Mouse (Mus musculus) brain, adult 2 months (tissue): ENCODE data around the gene Abcb9.

Experiments used
- DNase-seq: peaks from one replicate; pipeline ENCODE4 v3.0.0; 2011; ENCODE audit warnings: low read depth, low spot score

The Abcb9 gene

DNA sequence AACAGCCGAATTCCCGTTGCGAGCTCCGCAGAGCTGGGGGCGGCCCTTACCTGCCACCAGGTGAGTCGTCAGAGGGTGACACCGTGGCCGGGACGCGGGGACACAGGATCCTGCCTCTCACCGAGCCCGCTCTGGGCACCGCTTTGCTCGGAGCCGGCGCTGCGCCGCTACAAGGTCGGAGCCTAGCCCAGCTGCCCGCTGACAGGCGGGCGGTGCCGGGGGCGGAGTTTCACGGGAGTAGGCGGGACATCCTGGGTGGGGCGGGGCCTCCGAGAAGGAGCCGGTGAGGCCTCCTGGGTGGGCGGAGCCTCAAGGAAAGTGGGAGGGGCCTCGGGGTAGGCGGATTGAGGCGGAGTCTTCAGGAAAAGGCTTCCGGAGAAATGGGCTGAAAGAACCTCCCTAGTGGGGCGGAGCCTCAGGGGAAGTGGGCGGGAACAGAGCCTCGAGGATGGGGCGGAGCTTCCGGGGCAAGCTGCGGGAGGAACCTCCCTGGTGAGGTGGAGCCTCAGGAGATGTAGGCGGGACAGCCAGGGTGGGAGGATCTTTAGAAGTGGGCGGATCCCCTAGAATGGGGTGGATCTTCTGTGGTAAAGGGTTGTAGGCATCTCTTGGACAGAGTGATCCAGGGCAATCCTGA lies at the start of gene Abcb9:
Gene Abcb9 (minus strand): TSS at position 203 of the 637 bp plus-strand sequence.
- peak; percentile 98 for DNase-seq

DNA sequence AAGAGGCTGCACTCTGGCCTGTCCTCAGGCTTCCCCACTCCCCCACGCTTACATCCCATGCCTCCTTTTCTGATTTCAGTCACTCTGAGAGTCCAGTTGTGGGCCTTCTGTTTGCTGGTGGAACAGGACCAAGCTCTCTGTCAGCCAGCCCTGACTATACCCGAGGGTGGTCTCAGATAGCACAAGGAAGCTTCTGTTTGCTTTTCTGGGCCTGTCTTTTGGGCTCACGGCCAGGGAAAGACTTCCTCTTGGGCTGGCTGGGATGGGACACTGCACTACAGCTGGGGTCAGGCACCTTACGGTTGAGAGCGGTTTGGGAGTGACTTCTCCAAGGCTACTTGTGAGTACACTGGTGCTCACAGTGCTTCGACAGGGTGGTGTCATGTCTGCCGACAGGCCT lies 42.5 kb upstream of the Abcb9 start:
- DNase-seq, result no peak

DNA sequence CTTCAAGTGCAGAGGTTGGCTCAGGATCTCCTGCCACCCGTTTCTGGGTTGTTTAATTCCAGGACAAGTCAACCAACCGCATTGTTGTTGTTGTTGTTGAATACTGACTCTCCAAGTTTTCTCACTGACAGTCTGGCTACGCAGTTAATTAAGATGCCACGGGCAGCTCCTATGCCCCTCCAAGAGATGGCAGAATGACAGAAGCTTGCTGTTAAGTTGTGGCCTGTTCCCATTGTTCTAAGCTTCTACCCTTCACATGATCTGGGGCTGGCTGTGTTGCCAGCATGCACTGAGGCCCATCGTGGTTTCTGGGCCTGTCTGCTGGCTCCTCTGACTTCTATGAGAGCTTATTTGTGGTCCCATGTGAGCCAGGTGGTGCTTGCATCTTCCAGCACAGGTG lies 38.7 kb upstream of the Abcb9 start:
- no peak for DNase-seq

DNA sequence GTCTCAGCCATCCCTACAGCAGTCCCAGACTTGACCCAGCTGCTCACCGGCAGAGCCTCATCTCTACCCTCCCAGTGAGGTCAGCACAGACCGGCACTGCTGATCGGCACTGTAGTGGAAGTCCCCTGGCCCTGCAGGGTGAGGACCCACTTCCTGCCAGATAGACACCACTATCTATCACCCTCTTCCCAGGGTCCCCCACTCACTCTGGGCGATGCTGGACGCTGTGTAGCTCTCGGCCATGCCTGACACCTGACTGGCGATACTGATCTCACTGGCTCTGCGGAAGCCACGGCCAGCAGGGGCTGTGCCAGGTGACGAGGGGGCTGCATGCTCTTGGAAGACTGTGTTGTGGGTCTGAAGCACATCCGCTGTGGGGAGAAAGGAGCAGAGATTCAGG lies 29.5 kb upstream of the Abcb9 start:
- no peak for DNase-seq

DNA sequence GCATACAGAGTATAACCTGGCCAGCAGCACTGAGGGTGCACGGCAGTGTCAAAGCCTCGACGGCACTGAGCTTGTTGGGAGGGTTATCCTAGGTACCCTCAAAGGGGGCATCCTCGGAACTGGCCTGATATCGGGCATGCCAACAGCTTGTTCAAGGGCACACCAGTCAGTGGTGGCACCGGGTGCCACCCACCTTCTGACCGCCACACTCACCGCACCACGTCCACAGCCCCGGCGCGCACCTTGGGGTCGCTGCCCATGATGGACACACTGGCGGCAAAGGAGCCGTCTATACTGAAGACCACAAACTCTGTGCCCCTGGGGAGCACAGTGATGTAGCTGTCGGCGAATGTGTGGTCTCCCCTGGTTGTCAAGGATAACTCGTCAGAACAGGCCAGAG lies 26.8 kb upstream of the Abcb9 start:
- DNase-seq, result no peak

DNA sequence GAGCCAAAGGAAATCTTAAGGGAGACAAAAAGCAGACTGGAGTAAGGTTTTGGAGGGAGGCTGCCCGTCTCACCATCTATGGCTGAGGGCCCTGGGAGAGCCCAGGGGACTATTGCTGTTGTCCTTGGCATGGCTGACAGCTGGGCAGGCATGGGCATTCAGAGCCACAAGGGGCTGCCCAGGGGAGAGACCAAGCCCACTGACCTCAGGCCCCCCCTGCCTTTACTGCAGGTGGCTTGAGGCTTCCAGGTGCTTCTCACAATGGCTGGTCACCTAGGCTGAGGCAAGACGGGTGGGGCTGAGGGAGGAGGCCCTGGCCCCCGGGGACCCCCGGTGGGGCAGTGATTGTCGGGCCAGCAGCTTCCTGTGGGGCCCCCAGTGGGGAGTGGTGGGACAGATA lies 23.6 kb upstream of the Abcb9 start:
- no peak for DNase-seq

DNA sequence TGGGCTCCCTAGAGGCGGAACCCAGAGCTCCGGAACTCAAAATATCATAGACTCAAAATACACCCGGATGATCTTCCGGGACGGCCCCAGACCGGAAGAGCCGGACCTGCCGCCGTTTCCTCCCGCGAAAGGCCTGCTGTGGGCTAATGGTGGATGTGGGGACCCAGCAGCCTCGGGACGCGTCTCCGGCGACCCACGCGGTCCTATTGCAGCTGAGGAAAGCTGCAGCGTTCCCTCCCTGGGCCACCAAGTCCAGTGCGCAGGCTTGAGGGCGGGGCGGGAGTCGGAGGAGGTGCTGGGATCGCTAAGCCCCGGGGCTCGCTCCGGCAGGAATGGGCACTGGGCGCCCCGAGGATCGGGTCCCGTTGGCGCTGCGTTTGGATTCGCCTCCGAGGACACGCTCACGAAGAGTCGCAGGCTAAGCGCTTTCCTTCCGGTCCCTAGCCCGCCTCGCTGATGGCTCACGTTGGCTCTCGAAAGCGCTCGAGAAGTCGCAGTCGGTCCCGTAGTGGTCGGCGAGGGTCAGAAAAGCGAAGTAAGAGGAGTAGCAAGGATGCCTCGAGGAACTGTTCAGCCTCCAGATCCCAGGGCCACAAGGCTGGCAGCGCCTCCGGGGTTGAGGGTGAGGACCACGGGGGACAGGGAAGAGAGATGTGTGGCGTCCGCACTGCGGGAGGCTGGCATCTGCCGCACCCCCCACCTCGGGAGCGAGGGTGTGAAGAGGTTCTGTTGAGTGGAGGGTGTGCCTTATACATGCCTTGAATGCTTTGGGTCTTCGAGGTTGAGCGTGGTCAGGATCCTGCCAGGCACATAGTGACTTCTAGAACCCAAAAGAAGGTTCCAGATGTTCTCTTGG lies 20.6 kb upstream of the Abcb9 start, which contains the start of gene Arl6ip4:
Gene Arl6ip4 (plus strand): TSS at position 100 of the 856 bp plus-strand sequence.
- peak; percentile 88 for DNase-seq

DNA sequence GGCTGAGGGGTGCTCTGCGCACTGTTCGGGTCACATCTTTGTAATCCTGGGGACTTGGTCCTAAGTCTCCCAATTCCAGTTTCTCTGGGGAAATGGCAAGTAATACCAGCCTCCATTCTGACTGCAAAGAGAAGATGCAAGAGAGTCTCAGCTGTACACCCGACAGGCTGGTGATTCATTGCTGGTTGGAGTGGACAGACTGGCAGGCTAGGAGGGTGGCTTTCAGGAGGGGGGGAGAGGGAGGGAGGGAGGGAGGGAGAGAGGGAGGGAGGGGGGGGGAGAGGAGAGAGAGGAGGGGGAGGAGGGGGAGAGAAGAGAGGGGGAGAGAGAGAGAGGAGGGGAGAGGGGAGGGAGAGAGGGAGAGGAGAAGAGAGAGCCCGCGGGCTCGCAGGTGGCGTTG lies 19.9 kb upstream of the Abcb9 start:
- DNase-seq, result peak; percentile 66

DNA sequence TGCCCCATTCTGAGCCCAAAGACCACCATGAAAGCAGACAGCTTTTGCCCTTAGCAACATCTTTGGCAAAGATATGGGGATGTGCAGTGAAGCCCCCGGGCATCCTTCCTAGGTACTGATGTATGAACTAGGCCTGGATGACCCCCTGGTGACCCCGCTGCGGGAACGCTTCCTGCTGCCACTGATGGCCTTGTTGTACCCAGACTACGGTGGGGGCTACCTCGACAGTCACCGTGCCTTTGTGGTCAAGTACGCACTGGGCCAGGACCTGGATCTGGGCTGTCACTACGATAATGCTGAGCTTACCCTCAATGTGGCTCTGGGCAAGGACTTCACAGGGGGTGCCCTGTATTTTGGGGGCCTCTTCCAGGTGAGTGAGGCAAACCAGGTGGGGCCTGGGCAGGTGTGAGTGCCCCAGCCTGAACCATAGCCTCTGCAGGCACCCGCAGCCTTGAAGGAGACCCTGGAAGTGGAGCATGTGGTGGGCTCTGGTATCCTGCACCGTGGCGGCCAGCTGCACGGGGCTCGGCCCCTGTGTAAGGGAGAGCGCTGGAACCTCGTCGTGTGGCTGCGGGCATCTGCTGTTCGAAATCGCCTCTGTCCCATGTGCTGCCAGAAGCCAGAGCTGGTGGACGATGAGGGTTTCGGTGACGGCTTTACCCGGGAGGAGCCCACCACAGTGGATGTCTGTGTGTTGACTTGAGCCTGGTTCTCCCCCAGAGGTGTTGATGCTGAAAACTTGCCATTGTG lies 18.9 kb upstream of the Abcb9 start:
- no peak for DNase-seq

DNA sequence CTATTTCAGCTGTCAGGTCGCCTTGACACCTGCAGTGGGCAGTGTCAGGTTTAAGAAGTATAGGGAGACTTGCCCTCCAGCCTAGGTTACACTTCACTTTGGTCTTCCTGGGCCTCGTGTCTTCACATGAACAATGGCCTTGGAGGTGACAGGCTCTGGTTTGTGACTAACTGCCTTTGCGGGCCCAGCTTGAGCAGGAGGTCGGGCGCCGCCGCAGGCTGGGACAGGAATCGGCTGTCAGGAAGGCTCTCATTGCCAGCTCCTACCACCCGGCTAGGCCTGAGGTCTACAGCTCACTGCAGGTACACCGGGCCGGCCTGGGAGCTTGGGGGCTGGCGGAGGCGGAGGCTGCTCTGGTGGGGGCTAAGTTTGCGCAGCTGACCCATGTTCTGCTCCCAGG lies 17.4 kb upstream of the Abcb9 start:
- peak; percentile 87 for DNase-seq

DNA sequence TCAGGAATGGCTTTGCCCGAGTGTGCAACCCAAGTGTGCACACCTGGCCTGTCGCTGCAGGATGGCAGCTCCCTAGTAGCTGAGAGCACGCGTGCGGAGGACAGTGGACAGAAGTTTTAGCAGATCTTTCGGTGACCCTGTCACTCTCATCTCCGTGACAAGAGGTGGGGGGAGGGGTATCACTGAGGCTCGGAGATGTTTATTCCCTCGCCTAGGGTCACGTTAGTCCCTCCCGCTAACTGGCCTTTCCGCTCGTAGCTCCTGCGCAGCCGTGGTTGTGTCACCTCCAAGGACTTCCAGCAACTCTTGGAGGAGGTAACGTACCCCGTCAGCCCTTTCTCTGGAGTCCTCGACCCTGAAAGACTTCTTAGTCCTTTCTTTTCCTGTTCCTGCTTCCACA lies 16.9 kb upstream of the Abcb9 start:
- DNase-seq, result peak; percentile 57

DNA sequence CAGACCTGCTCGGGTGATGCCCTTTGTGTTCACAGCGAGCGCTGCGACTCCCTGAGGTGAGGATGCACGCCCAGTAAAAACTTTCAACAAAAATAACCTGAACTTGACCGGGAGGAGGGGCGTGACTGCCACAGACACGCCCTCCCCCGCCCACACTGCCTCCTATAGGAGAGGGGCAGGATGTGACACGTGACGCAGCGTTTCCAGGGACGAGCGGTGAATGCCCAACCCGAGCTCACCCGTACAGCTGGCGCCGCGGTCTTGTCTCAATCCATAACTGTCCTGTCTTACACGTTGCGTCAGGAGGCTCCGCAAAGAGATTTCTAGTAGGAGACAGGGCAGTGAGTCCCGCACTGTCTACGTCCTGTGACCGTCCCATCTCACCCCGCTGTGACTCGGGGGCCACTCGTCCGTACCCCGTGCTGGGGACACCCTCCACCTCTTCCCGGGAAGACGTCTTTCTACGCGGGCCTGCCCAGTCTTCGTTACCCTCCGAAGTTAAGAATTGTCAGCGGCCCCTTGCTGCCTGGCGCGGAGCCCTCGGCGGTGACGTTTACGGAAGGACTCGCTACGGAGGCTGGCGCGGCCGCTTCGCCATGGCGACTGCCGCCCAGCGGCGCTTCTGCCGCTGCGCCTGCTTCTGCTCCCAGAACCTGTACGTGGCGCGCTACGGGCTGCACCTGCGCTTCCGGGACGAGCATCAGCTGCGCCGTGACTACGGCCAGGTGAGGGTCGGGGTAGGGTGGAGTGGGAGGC lies 16.3 kb upstream of the Abcb9 start, which contains the start of gene Ogfod2:
Gene Ogfod2 (plus strand): TSS at position 556 of the 756 bp plus-strand sequence.
- DNase-seq, result peak; percentile 99

DNA sequence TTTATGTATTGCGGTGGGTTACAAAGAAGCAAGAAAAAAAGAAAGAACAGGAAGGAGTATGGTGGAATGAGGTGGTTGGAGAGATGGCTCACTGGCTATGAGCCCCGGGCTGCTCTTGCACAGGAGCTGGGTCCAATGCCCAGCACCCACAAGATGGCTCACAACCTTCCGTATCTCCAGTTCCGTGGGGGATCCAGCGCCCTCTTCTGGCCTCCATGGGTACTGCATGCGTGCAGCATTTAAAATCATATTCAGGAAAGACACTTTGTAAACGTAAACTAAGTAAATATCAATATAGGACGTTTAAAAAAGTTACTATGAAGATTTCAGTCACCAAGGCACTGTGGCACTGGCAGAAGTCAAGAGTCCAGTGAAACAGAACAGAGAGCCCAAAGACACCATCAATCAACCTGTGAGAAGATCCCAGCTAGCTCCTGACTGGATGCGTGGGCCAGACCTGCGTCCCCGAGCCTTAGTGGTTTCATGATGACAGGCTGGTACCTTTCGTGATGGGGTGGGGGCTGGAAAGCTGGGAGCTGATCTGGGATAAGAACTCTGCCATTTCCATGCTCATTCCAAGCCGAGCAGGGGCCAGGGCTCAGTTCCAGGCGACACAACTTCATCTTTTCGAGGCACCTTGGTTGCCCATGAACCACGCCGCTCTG lies 15.6 kb upstream of the Abcb9 start:
- DNase-seq, result peak; percentile 57

DNA sequence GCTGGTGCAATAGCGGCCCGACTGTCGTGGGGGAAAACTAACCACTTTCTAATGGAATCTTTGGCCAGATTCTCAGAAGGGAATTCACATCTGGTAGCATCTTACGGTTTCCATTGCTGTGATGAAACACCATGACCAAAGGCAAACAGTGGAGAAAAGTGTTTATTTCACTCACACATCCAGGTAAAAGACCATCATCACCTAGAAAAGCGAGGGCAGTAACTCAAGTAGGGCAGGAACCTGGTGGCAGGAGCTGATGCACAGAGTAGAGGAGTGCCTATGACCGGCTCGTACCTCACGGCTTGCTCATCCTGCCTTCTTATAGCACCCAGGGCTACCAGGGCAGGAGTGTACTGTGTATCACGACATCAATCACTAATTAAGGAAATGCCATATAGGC lies 8.0 kb upstream of the Abcb9 start:
- DNase-seq, result no peak

DNA sequence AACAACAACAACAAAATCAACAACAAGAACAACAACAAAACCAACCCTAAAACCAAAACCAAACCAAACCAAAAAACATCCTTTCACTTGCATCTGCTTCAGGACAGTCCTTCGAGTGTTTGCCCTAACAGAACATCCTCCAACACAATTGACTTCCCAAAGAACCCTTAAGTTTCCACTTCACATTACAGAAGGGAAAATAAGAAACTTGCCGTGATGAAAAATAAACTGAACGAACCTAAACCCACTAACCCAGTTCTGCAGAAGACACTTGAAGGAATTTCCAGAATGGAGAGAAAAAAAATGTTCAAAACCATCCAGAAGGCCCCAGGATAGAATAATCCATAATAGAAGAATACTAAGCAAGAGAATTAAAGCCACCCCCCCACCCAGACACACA lies 7.4 kb upstream of the Abcb9 start:
- no peak for DNase-seq

DNA sequence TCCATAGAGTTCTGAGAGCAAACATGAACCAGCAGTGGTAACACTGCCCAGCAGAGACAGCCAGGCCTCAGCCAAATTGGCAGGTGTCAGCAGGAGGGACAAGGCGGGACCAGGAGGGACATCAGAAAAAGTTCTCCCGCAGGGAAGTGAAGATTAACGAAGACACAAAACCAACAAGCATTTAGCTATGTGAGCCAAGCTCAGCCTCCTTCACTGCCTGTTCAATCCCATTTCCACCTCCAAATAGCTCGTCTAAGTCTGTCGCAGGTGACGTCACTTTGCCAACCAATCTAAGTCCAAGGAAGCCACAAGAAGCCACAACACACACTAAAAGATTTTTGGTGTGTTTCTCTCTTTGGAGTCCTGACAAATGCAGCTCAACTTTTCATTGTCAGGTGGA lies 6.7 kb upstream of the Abcb9 start:
- no peak for DNase-seq

DNA sequence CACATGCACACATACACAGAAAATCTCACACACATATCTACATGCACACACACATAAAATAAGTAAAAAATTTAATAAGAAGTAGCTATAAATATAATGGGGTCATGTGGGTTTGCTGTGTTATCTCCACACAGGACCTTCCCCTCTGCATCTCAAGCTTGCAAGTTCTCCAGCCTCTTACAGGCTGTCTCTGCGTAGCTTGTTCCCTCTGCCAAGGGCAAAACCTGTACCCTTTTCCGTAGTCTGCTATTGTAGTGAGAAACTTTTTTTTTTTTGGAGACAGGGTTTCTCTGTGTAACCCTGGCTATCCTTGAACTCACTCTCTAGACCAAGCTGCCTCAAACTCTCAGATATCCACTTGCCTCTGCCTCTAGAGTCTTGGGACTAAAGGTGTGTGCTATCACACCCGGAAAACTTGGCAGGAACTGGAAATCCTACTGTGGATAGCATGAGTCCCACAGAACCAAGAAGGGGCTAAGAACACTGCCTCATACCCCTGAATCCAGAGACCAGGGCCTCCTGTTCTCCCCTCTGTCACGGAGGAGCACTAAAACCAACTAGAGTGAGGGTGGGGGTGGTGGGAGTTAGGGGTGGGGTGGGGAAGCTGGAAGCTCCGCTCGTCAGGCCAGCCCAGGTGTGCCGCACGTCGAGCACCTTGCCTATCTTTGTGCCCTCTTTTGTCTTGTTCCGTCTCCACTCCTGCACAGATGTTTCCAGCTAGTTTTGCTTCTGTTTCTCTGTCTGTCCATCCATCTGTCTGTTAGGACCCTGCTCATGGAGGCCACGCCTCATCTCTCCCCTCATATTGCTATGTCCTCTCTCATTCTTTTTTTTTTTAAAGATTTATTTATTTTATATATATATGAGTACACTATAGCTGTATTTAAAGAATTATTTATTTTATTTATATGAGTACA lies 4.8 kb upstream of the Abcb9 start:
- DNase-seq, result no peak

DNA sequence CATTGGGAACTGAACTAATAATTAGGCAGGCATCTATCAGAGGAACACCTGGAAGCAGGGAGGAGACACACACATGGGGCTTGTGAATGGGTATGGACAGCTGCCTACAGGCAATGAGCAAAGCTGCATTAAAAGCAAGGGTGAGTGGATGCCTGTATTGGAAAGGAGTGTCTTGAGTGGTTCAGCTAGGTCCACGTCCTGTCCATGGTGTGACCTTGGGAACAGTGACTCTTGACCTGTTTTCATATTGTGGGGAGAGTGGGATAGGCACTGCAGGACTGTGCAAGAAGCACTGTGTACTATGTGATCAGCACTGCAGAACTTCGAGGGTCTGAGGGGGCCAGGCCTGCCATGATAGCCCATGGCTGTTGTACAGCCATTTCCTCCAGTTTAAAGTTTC lies 3.3 kb upstream of the Abcb9 start:
- no peak for DNase-seq

DNA sequence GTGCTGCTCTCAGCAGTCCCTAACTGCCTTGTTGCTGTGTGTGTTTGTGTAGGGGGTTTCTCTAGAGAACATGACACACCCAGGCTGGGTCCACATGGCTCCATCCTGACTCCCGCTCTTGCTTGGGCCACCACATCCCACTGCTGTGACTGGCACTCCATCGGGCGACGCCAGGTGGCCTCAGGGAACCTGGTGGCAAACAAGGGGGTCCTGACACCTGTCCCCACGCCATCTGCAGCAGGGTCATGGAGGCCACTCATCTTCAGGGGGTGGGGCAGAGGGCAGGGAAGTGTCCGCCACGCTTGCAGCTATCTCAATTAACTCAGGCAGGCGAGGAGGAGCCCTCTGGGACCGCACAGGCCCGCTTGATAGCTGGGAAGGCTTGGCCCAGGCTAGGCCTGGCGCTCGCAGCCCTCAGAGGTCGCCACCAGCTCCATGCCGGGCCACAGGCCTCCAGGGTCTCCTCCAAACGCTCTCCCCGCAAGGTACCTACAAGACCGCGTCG lies 469 bp downstream of the Abcb9 start:
- DNase-seq, result peak; percentile 46
